Mouse (Mus musculus) CH12.LX (cell line): Measurements from ENCODE around the gene Gab1. TPM values are rescaled to one million over a fixed set of nuclear protein-coding genes. Genes with fewer than 3 reads are reported as not detected.

Experiments
- DNase-seq: peaks from one replicate; pipeline ENCODE4 v3.0.0-alpha.2; 2013; ENCODE audit errors: extremely low read depth
- H3K27ac ChIP-seq: 2 replicates; pipeline ENCODE4 v1.5.1; 2012; ENCODE audit warnings: low read depth, mild to moderate bottlenecking, control low read depth, moderate library complexity; ENCODE audit not compliant: insufficient read depth
- H3K27me3 ChIP-seq: replicated peaks from 2 replicates; pipeline ENCODE3; 2012; ENCODE audit warnings: inconsistent platforms
- H3K36me3 ChIP-seq, 2 experiments: replicated peaks in 1 of 2; 2 replicates each; pipeline versions ENCODE3 to v1.6.1; 2012; ENCODE audit warnings: inconsistent platforms in 1 of 2, low read length in 1 of 2, mild to moderate bottlenecking in 1 of 2, mixed read lengths in 1 of 2, moderate library complexity in 1 of 2; ENCODE audit not compliant: control insufficient read depth in 1 of 2, insufficient read depth in 1 of 2
- H3K4me1 ChIP-seq, 2 experiments: 2 replicates each; pipeline ENCODE4 v1.6.1; 2012; ENCODE audit warnings: inconsistent platforms in 1 of 2, moderate library complexity in 1 of 2; ENCODE audit not compliant: insufficient read depth in 2 of 2, control insufficient read depth in 1 of 2
- H3K4me2 ChIP-seq: 2 replicates; pipeline ENCODE4 v1.6.1; 2012; ENCODE audit warnings: low read depth, mild to moderate bottlenecking, control low read depth; ENCODE audit not compliant: poor library complexity, insufficient read depth, severe bottlenecking
- H3K4me3 ChIP-seq, 3 experiments: fragments of 150-350 bp in 1 of 3; sonication (generic) in 1 of 3; replicated peaks in 1 of 3; 2 replicates each; pipeline versions ENCODE3 to v1.5.1; 2011 to 2012; ENCODE audit warnings: low read depth in 2 of 3, low read length in 2 of 3, mild to moderate bottlenecking in 2 of 3, moderate library complexity in 2 of 3, control low read depth in 1 of 3, improper control_type of control experiment in 1 of 3, inconsistent platforms in 1 of 3, mixed read lengths in 1 of 3; ENCODE audit not compliant: poor library complexity in 1 of 3
- H3K79me2 ChIP-seq: replicated peaks from 2 replicates; pipeline ENCODE4 v1.6.1; 2012; ENCODE audit warnings: mild to moderate bottlenecking, moderate library complexity; ENCODE audit not compliant: control insufficient read depth, poor library complexity, insufficient read depth, severe bottlenecking; ENCODE audit errors: extremely low read depth
- H3K9ac ChIP-seq: 2 replicates; pipeline ENCODE4 v1.6.1; 2012; ENCODE audit warnings: low read depth, mild to moderate bottlenecking, control low read depth, moderate library complexity; ENCODE audit not compliant: insufficient read depth
- H3K9me3 ChIP-seq: replicated peaks from 2 replicates; pipeline ENCODE3; 2012; ENCODE audit warnings: low read length, inconsistent platforms, mixed read lengths
- CTCF ChIP-seq, 2 experiments: IDR thresholded peaks in 1 of 2; conservative IDR thresholded peaks in 1 of 2; 2 replicates each; pipeline ENCODE4 v1.5.1; 2011 to 2012; ENCODE audit warnings: low read depth in 2 of 2, low read length in 2 of 2, improper control_type of control experiment in 1 of 2, inconsistent platforms in 1 of 2, mild to moderate bottlenecking in 1 of 2, moderate library complexity in 1 of 2
- GABPA ChIP-seq: IDR thresholded peaks from 2 replicates; pipeline ENCODE4 v1.6.1; 2012; ENCODE audit warnings: low read depth, low read length, improper control_type of control experiment, inconsistent platforms; ENCODE audit not compliant: insufficient replicate concordance
- HCFC1 ChIP-seq: IDR thresholded peaks from 2 replicates; pipeline ENCODE4 v1.6.1; 2012; ENCODE audit warnings: low read depth, mild to moderate bottlenecking, inconsistent platforms, low read length, improper control_type of control experiment
- IRF4 ChIP-seq: IDR thresholded peaks from 2 replicates; pipeline ENCODE4 v1.6.1; 2014; ENCODE audit warnings: low read depth, mild to moderate bottlenecking, inconsistent platforms, low read length, improper control_type of control experiment
- JUN ChIP-seq: IDR thresholded peaks from 2 replicates; pipeline ENCODE4 v1.6.1; 2011; ENCODE audit warnings: low read depth, mild to moderate bottlenecking, low read length, improper control_type of control experiment, moderate library complexity; ENCODE audit not compliant: insufficient read depth
- MAFK ChIP-seq: IDR thresholded peaks from 2 replicates; pipeline ENCODE4 v1.6.1; 2011; ENCODE audit warnings: low read length, improper control_type of control experiment; ENCODE audit not compliant: insufficient replicate concordance
- MYC ChIP-seq: IDR thresholded peaks from 2 replicates; pipeline ENCODE4 v1.6.1; 2011; ENCODE audit warnings: low read depth, mild to moderate bottlenecking, improper control_type of control experiment, low read length
- PAX5 ChIP-seq: IDR thresholded peaks from 2 replicates; pipeline ENCODE4 v1.6.1; 2012; ENCODE audit warnings: low read length, inconsistent platforms, mixed read lengths
- POLR2A ChIP-seq: IDR thresholded peaks from 2 replicates; pipeline ENCODE4 v1.6.1; 2011; ENCODE audit warnings: low read depth, mild to moderate bottlenecking, improper control_type of control experiment, low read length
- POLR2AphosphoS2 ChIP-seq: IDR thresholded peaks from 2 replicates; pipeline ENCODE4 v1.6.1; 2011; ENCODE audit warnings: low read depth, low read length, improper control_type of control experiment
- RCOR1 ChIP-seq: conservative IDR thresholded peaks from 2 replicates; pipeline ENCODE4 v1.6.1; 2012; ENCODE audit warnings: low read depth, mild to moderate bottlenecking, inconsistent platforms, low read length, improper control_type of control experiment
- SMC3 ChIP-seq: IDR thresholded peaks from 2 replicates; pipeline ENCODE4 v1.6.1; 2011; ENCODE audit warnings: low read depth, low read length, improper control_type of control experiment
- TCF12 ChIP-seq: IDR thresholded peaks from 2 replicates; pipeline ENCODE4 v1.6.1; 2014; ENCODE audit warnings: low read depth, mild to moderate bottlenecking, inconsistent platforms, low read length, improper control_type of control experiment
- ZC3H11A ChIP-seq: IDR thresholded peaks from 2 replicates; pipeline ENCODE4 v1.6.1; 2012; ENCODE audit warnings: low read depth, mild to moderate bottlenecking, inconsistent platforms, low read length, improper control_type of control experiment
- ZKSCAN1 ChIP-seq: IDR thresholded peaks from 2 replicates; pipeline ENCODE4 v1.6.1; 2012; ENCODE audit warnings: low read depth, inconsistent platforms, low read length, improper control_type of control experiment, borderline replicate concordance
- ZNF384 ChIP-seq: IDR thresholded peaks from 2 replicates; pipeline ENCODE4 v1.6.1; 2012; ENCODE audit warnings: low read depth, low read length, improper control_type of control experiment, inconsistent platforms
- dilution Hi-C: fragments of 300-500 bp; cut with MboI; formaldehyde crosslinking; loops from 2 replicates; pipeline ENCODE4 v1.14.3; 2020; ENCODE audit warnings: low sequenced_read_pairs; ENCODE audit not compliant: extremely low pct_unique_long_range_greater_than_20kb, extremely low pct_ligation_motif_present
- in situ Hi-C: fragments of 300-500 bp; cut with MboI; formaldehyde crosslinking; loops from 3 replicates; pipeline ENCODE4 v1.14.3; 2019; ENCODE audit warnings: low sequenced_read_pairs, low pct_ligation_motif_present, low pct_unique_long_range_greater_than_20kb, mixed read lengths
- polyA plus RNA-seq: library from polyadenylated mRNA; unstranded; fragments of >175 nt; gene quantifications from 2 replicates; pipeline ENCODE4 v1.2.1, GENCODE M21; 2012; ENCODE audit warnings: low read depth; ENCODE audit not compliant: insufficient read length
- total RNA-seq, 2 experiments: library from RNA; depleted of rRNA; stranded (reverse); fragments of 300-350 nt in 1 of 2; fragments of >200 nt in 1 of 2; gene quantifications; 2 replicates each; pipeline ENCODE4 v1.2.3; 2012 to 2014

Gab1 gene
- total and polyA plus RNA-seq, 3 experiments = 0.08 TPM; not detected in 2

DNA sequence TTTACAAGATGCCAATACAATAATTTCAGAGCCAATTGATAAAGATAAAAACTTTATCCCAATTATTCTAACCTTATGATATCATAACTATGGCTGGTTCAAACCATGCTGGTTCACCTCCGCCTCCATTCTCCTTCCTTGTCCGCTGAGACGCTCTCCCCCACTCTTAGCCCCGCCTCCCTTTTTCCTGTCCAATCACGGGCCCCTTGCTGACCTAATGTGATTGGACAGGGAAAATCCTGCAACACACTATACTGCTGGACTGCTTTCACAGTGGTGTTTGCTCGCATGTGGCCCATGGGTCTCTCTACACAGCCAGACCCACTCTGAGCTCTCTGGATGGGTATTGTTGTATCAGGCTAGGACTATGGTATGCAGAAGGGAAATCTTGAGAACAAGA, 38.2 kb upstream of the Gab1 start:
- peaks cover 3% of the 10 kb centered on the region in 2 experiments; a peak in 1 of 4 replicates for H3K4me1 ChIP-seq
- H3K27ac ChIP-seq = no peak overlapping the region
- H3K4me3 ChIP-seq = no peak overlapping the region
- TF ChIP-seq PAX5 (no peak), RCOR1 (no peak), TCF12 (no peak), ZNF384 (no peak), POLR2AphosphoS2 (no peak), ZC3H11A (no peak), SMC3 (no peak), POLR2A (no peak), GABPA (no peak), MYC (no peak), ZKSCAN1 (no peak), JUN (no peak), IRF4 (no peak), MAFK (no peak)
- no peak overlapping the region for H3K9ac ChIP-seq
- dilution Hi-C loops (no loop called here), in situ Hi-C loops (no loop called here)
- H3K9me3 ChIP-seq = no peaks in the 10 kb centered on the region
- no peaks in the 10 kb centered on the region for H3K79me2 ChIP-seq
- no peaks in the 10 kb centered on the region for H3K36me3 ChIP-seq
- DNase-seq = no peak
- no peak overlapping the region for H3K4me2 ChIP-seq
- no peaks in the 10 kb centered on the region for H3K27me3 ChIP-seq

DNA sequence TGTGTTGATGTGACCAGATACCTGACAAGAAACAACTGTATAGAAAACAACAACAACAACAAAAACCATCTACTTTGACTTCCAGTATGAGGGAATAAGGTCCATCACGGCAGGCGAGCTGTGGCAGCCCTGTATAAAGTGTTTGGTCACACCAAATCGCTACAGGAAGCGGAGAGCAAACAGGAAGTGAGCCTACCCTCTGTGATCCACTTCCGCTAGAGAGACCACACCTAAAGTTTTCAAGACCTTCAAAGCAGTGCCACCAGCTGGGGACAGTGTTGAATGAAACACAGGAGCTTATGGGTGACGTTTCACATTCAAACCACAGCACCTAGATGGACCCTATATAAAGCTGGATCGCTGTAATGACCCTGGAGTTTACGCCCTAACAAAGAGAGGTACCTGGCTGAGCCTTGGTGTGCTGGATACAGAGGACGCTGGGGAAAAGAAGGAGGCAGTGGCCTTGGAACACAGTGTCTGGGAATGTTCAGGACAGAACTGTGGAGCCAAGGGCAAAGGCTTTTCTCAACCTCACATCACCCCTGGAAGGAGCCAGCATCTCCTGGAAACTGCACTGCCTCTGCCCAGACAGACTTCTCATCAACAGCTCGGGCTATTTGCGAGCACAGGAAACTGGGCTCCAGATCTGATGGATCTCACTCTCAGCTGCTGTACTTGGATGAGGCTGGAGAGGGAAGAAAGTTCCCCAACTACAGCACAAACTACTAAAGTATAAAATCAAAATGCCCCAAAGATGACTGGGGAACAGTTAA, 36.3 kb upstream of the Gab1 start:
- dilution Hi-C loops = no loop called here
- H3K9ac ChIP-seq = no peak overlapping the region
- TF ChIP-seq HCFC1 (no peak), CTCF (conservative IDR thresholded peaks at IDR 0.05 in 1 of 2, IDR thresholded peaks at IDR 0.05 in 1 of 2; ENCODE audit: low read depth in 2 of 2, low read length in 2 of 2) (peak in 1 of 2 experiments; percentile 12; a peak in 1 of 4 replicates)
- TF ChIP-seq, all 38 proteins: peak for 1
- Histone ChIP-seq H3K4me1 (0 out of 4 replicates have a peak, but pooled peaks cover 0 to 2% of the 10 kb centered on the region in 2 experiments), H3K4me3 (no peak overlapping the region), H3K36me3 (no peaks in the 10 kb centered on the region), H3K4me2 (no peak overlapping the region), H3K27me3 (no peaks in the 10 kb centered on the region), H3K9me3 (no peaks in the 10 kb centered on the region), H3K79me2 (no peaks in the 10 kb centered on the region), H3K27ac (no peak overlapping the region)
- in situ Hi-C loops = no loop called here
- no peak for DNase-seq
